Mouse (Mus musculus) E14TG2a.4 (cell line): ENCODE measurements at regions not wholly inside any gene's neighbourhood (a gene's known extent, or its start where the extent isn't known, plus 50 kb on each side); places are given as distances from the start of the nearest gene placed in this dataset.

Experiments used
- CTCF ChIP-seq: conservative IDR thresholded peaks from 2 replicates; pipeline ENCODE4 v1.5.1; 2014; ENCODE audit warnings: low read length
- NANOG ChIP-seq: IDR thresholded peaks from 2 replicates; pipeline ENCODE4 v1.6.1; 2014; ENCODE audit warnings: borderline replicate concordance, low read length, mixed read lengths
- POU5F1 ChIP-seq: IDR thresholded peaks from 2 replicates; pipeline ENCODE4 v1.6.1; 2014; ENCODE audit warnings: low read length, borderline replicate concordance

GRCm38 (mm10) chr3:60773383-60773782, 229.2 kb upstream of the P2ry1 start:
- no peak for TF ChIP-seq CTCF
- TF ChIP-seq NANOG, result no peak
- no peak for TF ChIP-seq POU5F1
